Mouse (Mus musculus): ENCODE results near the gene Prelid3b.

DNA sequence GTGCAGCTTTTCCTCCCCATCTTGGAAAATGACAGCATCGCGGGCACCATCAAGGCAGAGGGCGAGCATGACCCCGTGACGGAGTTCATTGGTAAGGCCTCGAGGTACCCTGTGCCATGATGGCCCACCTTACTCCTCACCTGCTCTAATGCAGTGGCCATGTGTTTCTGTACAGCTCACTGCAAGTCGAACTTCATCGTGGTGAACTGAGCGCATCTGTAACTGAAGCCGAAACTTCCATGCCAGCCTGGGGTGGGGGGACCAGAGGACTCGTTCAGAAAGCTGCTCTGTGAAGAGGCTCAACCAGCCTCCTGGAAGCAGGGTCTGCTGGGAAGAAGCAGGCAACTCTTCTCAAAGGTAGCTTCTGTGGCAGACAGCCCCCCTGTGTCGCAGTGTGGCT lies 46.0 kb downstream of the Prelid3b start:
- TF ChIP-seq CTCF (IDR thresholded peaks at IDR 0.05; ENCODE audit: control insufficient read depth, insufficient read depth, insufficient replicate concordance, low read depth, low read length) (no peak), POLR2A (IDR thresholded peaks at IDR 0.05; ENCODE audit: control insufficient read depth, low read depth, low read length) (no peak)
